Mouse (Mus musculus) limb, embryonic 10.5 days (tissue): ENCODE measurements around the gene Paf1. TPM values are rescaled to one million over a fixed set of nuclear protein-coding genes. Genes with fewer than 3 reads are reported as not detected.
A peak's percentile ranks its signal among the peaks of the same experiment; 100 is the strongest.
"Not testable (repeated sequence)": the region's sequence is repeated elsewhere in the genome, so short reads cannot be mapped to it uniquely, and the experiment has no call there.

Experiments
- DNase-seq: peaks from one replicate; pipeline ENCODE4 v3.0.0-alpha.2; 2017; ENCODE audit warnings: low spot score
- H3K27ac ChIP-seq: fragments of 300-500 bp; sonication (generic); 2 replicates; pipeline ENCODE4 v1.5.1; 2016; ENCODE audit warnings: mild to moderate bottlenecking
- H3K27me3 ChIP-seq: fragments of 300-500 bp; sonication (generic); 2 replicates; pipeline ENCODE4 v1.6.1; 2016; ENCODE audit warnings: low read depth, mild to moderate bottlenecking; ENCODE audit not compliant: poor library complexity, severe bottlenecking
- H3K36me3 ChIP-seq: fragments of 300-500 bp; sonication (generic); 2 replicates; pipeline ENCODE4 v1.6.1; 2016; ENCODE audit warnings: mild to moderate bottlenecking, moderate library complexity
- H3K4me1 ChIP-seq: fragments of 300-500 bp; sonication (generic); 2 replicates; pipeline ENCODE4 v1.6.1; 2016
- H3K4me3 ChIP-seq: fragments of 300-500 bp; sonication (generic); 2 replicates; pipeline ENCODE4 v1.5.1; 2016; ENCODE audit warnings: mild to moderate bottlenecking, moderate library complexity
- H3K9me3 ChIP-seq: fragments of 300-500 bp; sonication (generic); replicated peaks from 2 replicates; pipeline ENCODE4 v1.6.1; 2016; ENCODE audit warnings: mild to moderate bottlenecking
- WGBS: fragments of 180-500 bp; shearing (Covaris S2); methylation state at CpG from one replicate; pipeline ENCODE4 v1.1.7; 2016; 5-methylcytosine and 5-hydroxymethylcytosine counted together
- polyA plus RNA-seq: library from polyadenylated mRNA; unstranded; fragments of >200 nt; fragmentation: Nextera tagmentation; extraction: Ambion mirVana; gene quantifications from 2 replicates; pipeline ENCODE4 v1.2.1, GENCODE M21; 2016

Gene Paf1
- polyA plus RNA-seq, 1 experiment from 2014 or later, result 91.5 TPM

- Histone ChIP-seq H3K4me1 (peaks cover 71% of the 10 kb centered on the region), H3K27me3 (no peaks in the 10 kb centered on the region), H3K27ac (peak overlapping the region; percentile 95), H3K36me3 (peaks cover 28% of the 10 kb centered on the region), H3K4me3 (peak overlapping the region; percentile 46), H3K9me3 (no peaks in the 10 kb centered on the region)
- DNase-seq, result peak; percentile 48
- WGBS, result 65% methylated on average over 12 of the region's 12 CpGs
Observed at GRCm38 (mm10) chr7:28382347-28382951, 10.3 kb upstream of the Paf1 start.

GRCm38 (mm10) chr7:28382981-28383396 is 9.8 kb upstream of the Paf1 start:
- Histone ChIP-seq H3K4me1 (peaks cover 65% of the 10 kb centered on the region), H3K27me3 (no peaks in the 10 kb centered on the region), H3K27ac (peak overlapping the region; percentile 95), H3K9me3 (no peaks in the 10 kb centered on the region), H3K4me3 (no peak overlapping the region), H3K36me3 (peaks cover 28% of the 10 kb centered on the region)
- WGBS, result 74% methylated on average over 11 of the region's 11 CpGs
- DNase-seq, result no peak

- WGBS, result 87% methylated on average over 4 of the region's 4 CpGs
- Histone ChIP-seq H3K4me3 (no peak overlapping the region), H3K9me3 (no peaks in the 10 kb centered on the region), H3K27me3 (no peaks in the 10 kb centered on the region), H3K36me3 (peaks cover 34% of the 10 kb centered on the region), H3K4me1 (peaks cover 59% of the 10 kb centered on the region), H3K27ac (peak overlapping the region; percentile 95)
- no peak for DNase-seq
Observed at GRCm38 (mm10) chr7:28383606-28384005, 9.1 kb upstream of the Paf1 start.

- WGBS, result 89% methylated on average over 6 of the region's 6 CpGs
- Histone ChIP-seq H3K9me3 (no peaks in the 10 kb centered on the region), H3K36me3 (peaks cover 40% of the 10 kb centered on the region), H3K27ac (no peak overlapping the region), H3K27me3 (no peaks in the 10 kb centered on the region), H3K4me3 (no peak overlapping the region), H3K4me1 (peaks cover 53% of the 10 kb centered on the region)
- no peak for DNase-seq
Observed at GRCm38 (mm10) chr7:28384162-28384561, 8.6 kb upstream of the Paf1 start.

GRCm38 (mm10) chr7:28385196-28385595 is 7.6 kb upstream of the Paf1 start:
- DNase-seq, result no peak

DNA sequence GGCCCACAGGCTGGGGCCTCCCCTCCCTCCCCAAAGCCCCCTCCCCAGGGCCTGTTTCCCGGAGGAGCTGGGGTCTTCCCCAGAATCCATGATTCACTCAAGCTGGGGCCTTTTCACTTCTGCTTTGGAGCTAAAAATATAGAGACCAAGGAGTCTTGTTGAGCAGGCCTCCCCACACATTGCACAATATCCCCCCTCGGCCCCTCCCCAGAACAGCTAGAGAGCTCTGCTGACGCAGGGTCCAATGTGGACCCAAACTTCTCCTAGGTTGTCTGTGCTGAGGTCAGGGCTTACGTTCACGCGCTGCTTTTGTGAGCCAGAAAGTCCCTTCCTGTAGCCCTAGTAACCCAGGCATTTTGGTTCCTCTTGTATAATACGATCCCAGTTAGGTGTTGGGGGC is 6.7 kb upstream of the Paf1 start:
- Histone ChIP-seq H3K27ac (peak overlapping the region; percentile 75), H3K9me3 (no peaks in the 10 kb centered on the region), H3K4me3 (0 out of 2 replicates have a peak overlapping the region, but pooled peaks have one; percentile 10), H3K27me3 (no peaks in the 10 kb centered on the region), H3K36me3 (peaks cover 58% of the 10 kb centered on the region), H3K4me1 (peaks cover 38% of the 10 kb centered on the region)
- WGBS, result 96% methylated on average over 7 of the region's 7 CpGs
- no peak for DNase-seq

More at GRCm38 (mm10) chr7:28385196-28385595, 7.6 kb upstream of the Paf1 start:
- Histone ChIP-seq H3K4me1 (peaks cover 46% of the 10 kb centered on the region), H3K4me3 (no peak overlapping the region), H3K27ac (no peak overlapping the region), H3K36me3 (peaks cover 50% of the 10 kb centered on the region), H3K9me3 (no peaks in the 10 kb centered on the region), H3K27me3 (no peaks in the 10 kb centered on the region)
- WGBS, result 91% methylated on average over 9 of the region's 9 CpGs

GRCm38 (mm10) chr7:28386462-28386861 is 6.3 kb upstream of the Paf1 start:
- Histone ChIP-seq H3K27me3 (no peaks in the 10 kb centered on the region), H3K4me1 (peaks cover 36% of the 10 kb centered on the region), H3K9me3 (no peaks in the 10 kb centered on the region), H3K27ac (peak overlapping the region; percentile 75), H3K36me3 (peaks cover 58% of the 10 kb centered on the region), H3K4me3 (peak overlapping the region; percentile 10; the same call in 1 of the 2 replicates)
- 20% methylated on average over 4 of the region's 4 CpGs for WGBS
- peak; percentile 92 for DNase-seq

DNA sequence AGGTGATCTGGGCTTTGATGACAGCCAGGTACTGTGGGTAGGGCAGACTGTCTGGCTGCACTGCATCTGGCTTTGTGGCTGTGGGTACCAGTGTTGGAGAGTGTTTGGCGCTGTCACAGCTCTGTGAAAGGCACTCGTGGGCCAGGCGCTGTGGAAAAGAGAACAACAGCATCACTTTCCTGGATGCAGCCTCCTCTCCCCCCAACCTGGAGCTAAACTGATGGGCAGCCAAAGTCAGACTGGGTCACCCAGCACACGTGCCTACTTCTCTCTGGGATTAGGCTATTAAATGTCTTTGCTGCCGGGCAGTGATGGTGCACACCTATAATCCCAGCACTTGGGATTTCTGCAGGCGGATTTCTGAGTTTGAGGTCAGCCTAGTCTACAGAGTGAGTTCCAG is 5.9 kb upstream of the Paf1 start:
- peaks cover 36% of the 10 kb centered on the region for H3K4me1 ChIP-seq
- not testable (repeated sequence) for DNase-seq, H3K27me3 ChIP-seq, H3K4me3 ChIP-seq, H3K27ac ChIP-seq, H3K9me3 ChIP-seq
- H3K36me3 ChIP-seq, result peaks cover 58% of the 10 kb centered on the region
- WGBS, result 89% methylated on average over 6 of the region's 6 CpGs

- not testable (repeated sequence) for H3K9me3 ChIP-seq, DNase-seq, H3K27ac ChIP-seq, H3K4me3 ChIP-seq, H3K27me3 ChIP-seq
- WGBS, result 91% methylated on average over 7 of the region's 7 CpGs
- peaks cover 58% of the 10 kb centered on the region for H3K36me3 ChIP-seq
- H3K4me1 ChIP-seq, result peaks cover 30% of the 10 kb centered on the region
Observed at GRCm38 (mm10) chr7:28387384-28387783, 5.4 kb upstream of the Paf1 start.

DNA sequence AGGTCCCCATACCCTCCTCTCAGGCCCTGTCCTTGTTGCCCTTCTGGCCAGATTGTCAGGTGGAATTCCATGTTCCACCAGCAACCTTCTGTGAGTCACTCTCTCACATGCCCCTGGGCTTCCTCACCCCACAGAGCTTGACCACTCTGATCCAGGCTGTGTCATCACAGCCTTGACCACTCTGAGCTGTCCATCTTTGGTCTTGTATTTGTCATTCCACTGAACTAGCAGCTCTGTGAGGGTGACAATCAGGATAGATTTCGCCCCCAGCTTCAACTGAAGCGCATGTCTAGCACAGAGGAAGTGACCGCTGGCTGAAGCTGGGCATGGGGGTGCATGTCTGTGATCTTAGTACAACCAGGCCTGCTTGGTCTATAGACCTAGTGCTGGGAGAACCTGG is 2.4 kb upstream of the Paf1 start:
- Histone ChIP-seq H3K27ac (no peak overlapping the region), H3K9me3 (no peaks in the 10 kb centered on the region), H3K27me3 (no peaks in the 10 kb centered on the region), H3K36me3 (peaks cover 65% of the 10 kb centered on the region), H3K4me1 (peaks cover 27% of the 10 kb centered on the region), H3K4me3 (no peak overlapping the region)
- DNase-seq, result no peak
- 98% methylated on average over 3 of the region's 3 CpGs for WGBS

DNA sequence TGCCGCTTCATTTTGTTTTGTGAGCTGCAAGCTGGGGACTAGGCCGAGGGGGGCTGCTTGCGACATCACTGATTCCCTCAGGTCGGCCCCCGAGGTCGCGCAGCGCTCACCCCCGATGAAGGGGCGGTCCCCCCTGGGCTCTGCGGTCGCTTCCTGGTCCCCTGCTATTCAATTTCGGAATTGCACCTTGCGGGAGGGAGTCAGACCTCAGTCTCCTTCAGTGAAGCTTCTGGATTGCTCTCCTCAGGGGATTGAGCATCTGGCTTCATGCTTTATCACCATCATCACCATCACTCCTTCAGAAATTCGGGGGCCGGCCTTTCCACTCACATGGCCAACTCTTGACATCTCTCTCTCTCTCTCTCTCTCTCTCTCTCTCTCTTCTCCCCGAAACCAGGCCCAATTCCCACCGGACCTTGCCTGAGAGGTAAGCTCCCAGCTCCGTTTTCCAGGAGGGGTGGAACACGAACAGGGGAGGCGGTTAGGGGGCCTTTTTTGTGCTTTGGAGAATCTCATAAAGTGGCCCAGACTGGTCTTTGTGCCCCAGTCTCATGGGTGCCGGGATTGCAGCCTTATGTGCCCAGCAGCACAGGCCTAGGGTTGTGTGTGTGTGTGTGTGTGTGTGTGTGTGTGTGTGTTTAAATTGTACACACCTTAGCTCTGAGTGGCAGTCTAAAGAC is 661 bp downstream of the Paf1 start:
- no peaks in the 10 kb centered on the region for H3K9me3 ChIP-seq
- peaks cover 17% of the 10 kb centered on the region for H3K4me1 ChIP-seq
- 5% methylated on average over 22 of the region's 22 CpGs for WGBS
- DNase-seq, result no peak
- no peaks in the 10 kb centered on the region for H3K27me3 ChIP-seq
- peak overlapping the region; percentile 97 for H3K4me3 ChIP-seq
- H3K36me3 ChIP-seq, result peaks cover 65% of the 10 kb centered on the region
- peak overlapping the region; percentile 86 for H3K27ac ChIP-seq

GRCm38 (mm10) chr7:28395425-28395824 is 2.7 kb downstream of the Paf1 start:
- no peaks in the 10 kb centered on the region for H3K9me3 ChIP-seq
- no peak for DNase-seq
- no peak overlapping the region for H3K4me3 ChIP-seq
- no peak overlapping the region for H3K27ac ChIP-seq
- no peaks in the 10 kb centered on the region for H3K27me3 ChIP-seq
- H3K36me3 ChIP-seq, result peaks cover 65% of the 10 kb centered on the region
- peaks cover 17% of the 10 kb centered on the region for H3K4me1 ChIP-seq
- WGBS, result 94% methylated on average over 4 of the region's 4 CpGs

- Histone ChIP-seq H3K36me3 (peaks cover 86% of the 10 kb centered on the region), H3K4me1 (peaks cover 10% of the 10 kb centered on the region), H3K27ac (no peak overlapping the region), H3K27me3 (no peaks in the 10 kb centered on the region), H3K4me3 (no peak overlapping the region), H3K9me3 (no peaks in the 10 kb centered on the region)
- DNase-seq, result no peak
- WGBS, result 72% methylated on average over 3 of the region's 3 CpGs
Observed at GRCm38 (mm10) chr7:28398000-28398399, 5.2 kb downstream of the Paf1 start.
